Mouse (Mus musculus): ENCODE data around the gene Mpo. TPM values are rescaled to one million over a fixed set of nuclear protein-coding genes. Genes with fewer than 3 reads are reported as not detected.
A peak's percentile ranks its signal among the peaks of the same experiment; 100 is the strongest.

The Mpo gene
- 3.6 and 3.9 TPM in 2 replicates for polyA plus RNA-seq (2014; fragmentation: Nextera tagmentation; extraction: Ambion mirVana)

GRCm38 (mm10) chr11:87793460-87793859 is at the start of gene Mpo:
TSS of gene Mpo (plus strand) at chr11:87793581.
- H3K4me1 ChIP-seq (replicated peaks; ENCODE audit: control insufficient read depth, insufficient read depth, low read length), result peaks cover 5% of the 10 kb centered on the region; the same call in 1 of the 2 replicates
- DNase-seq (ENCODE audit: low spot score) (no peak), ATAC-seq (replicated peaks; ENCODE audit: low FRiP score) (no peak)
- no peak within 1 kb of the TSS for H3K4me3 ChIP-seq (ENCODE audit: low read depth, low read length)
- H3K9ac ChIP-seq (ENCODE audit: low read length), result no peak within 1 kb of the TSS
- no peaks in the 10 kb centered on the region for H3K9me3 ChIP-seq (ENCODE audit: control insufficient read depth, low read length)
- no peaks in the 10 kb centered on the region for H3K27me3 ChIP-seq (ENCODE audit: control insufficient read depth, insufficient read depth, low read length)
- 62% methylated on average over 3 of the region's 3 CpGs for WGBS
- H3K36me3 ChIP-seq (ENCODE audit: control insufficient read depth, insufficient read depth, low read length), result no peaks in the 10 kb centered on the region
- no peak within 1 kb of the TSS for H3K4me2 ChIP-seq (ENCODE audit: low read depth, low read length, severe bottlenecking)
- no peak within 1 kb of the TSS for H3K27ac ChIP-seq (ENCODE audit: low read depth, low read length)

- Histone ChIP-seq H3K9ac (ENCODE audit: low read length) (no peak overlapping the region), H3K4me2 (ENCODE audit: low read depth, low read length, severe bottlenecking) (no peak overlapping the region), H3K4me3 (ENCODE audit: low read depth, low read length) (no peak overlapping the region), H3K4me1 (replicated peaks; ENCODE audit: control insufficient read depth, insufficient read depth, low read length) (no peaks in the 10 kb centered on the region), H3K9me3 (ENCODE audit: control insufficient read depth, low read length) (no peaks in the 10 kb centered on the region), H3K27me3 (ENCODE audit: control insufficient read depth, insufficient read depth, low read length) (no peaks in the 10 kb centered on the region), H3K27ac (ENCODE audit: low read depth, low read length) (no peak overlapping the region), H3K36me3 (ENCODE audit: control insufficient read depth, insufficient read depth, low read length) (no peaks in the 10 kb centered on the region)
- WGBS, result 96% methylated on average over 3 of the region's 3 CpGs
- ATAC-seq (replicated peaks; ENCODE audit: low FRiP score), result no peak
- no peak for DNase-seq (ENCODE audit: low spot score)
Measured at GRCm38 (mm10) chr11:87743691-87744090, 49.7 kb upstream of the Mpo start.

- H3K36me3 ChIP-seq (ENCODE audit: control insufficient read depth, insufficient read depth, low read length), result no peaks in the 10 kb centered on the region
- WGBS, result 83% methylated on average over 4 of the region's 4 CpGs
Measured at GRCm38 (mm10) chr11:87744964-87745363, 48.4 kb upstream of the Mpo start.

GRCm38 (mm10) chr11:87745632-87746555 is 47.5 kb upstream of the Mpo start:
- no peaks in the 10 kb centered on the region for H3K27me3 ChIP-seq (ENCODE audit: control insufficient read depth, insufficient read depth, low read length)
- no peak overlapping the region for H3K27ac ChIP-seq (ENCODE audit: low read depth, low read length)
- no peak for DNase-seq (ENCODE audit: low spot score)
- H3K4me1 ChIP-seq (replicated peaks; ENCODE audit: control insufficient read depth, insufficient read depth, low read length), result no peaks in the 10 kb centered on the region
- no peak overlapping the region for H3K4me3 ChIP-seq (ENCODE audit: low read depth, low read length)
- no peak overlapping the region for H3K9ac ChIP-seq (ENCODE audit: low read length)
- H3K4me2 ChIP-seq (ENCODE audit: low read depth, low read length, severe bottlenecking), result no peak overlapping the region
- no peak for ATAC-seq (replicated peaks; ENCODE audit: low FRiP score)
- no peaks in the 10 kb centered on the region for H3K36me3 ChIP-seq (ENCODE audit: control insufficient read depth, insufficient read depth, low read length)
- 83% methylated on average over 9 of the region's 9 CpGs for WGBS
- H3K9me3 ChIP-seq (ENCODE audit: control insufficient read depth, low read length), result no peaks in the 10 kb centered on the region

More at GRCm38 (mm10) chr11:87744964-87745363, 48.4 kb upstream of the Mpo start:
- Histone ChIP-seq H3K4me2 (ENCODE audit: low read depth, low read length, severe bottlenecking) (no peak overlapping the region), H3K9ac (ENCODE audit: low read length) (no peak overlapping the region), H3K4me1 (replicated peaks; ENCODE audit: control insufficient read depth, insufficient read depth, low read length) (no peaks in the 10 kb centered on the region), H3K4me3 (ENCODE audit: low read depth, low read length) (no peak overlapping the region), H3K27me3 (ENCODE audit: control insufficient read depth, insufficient read depth, low read length) (no peaks in the 10 kb centered on the region), H3K27ac (ENCODE audit: low read depth, low read length) (no peak overlapping the region), H3K9me3 (ENCODE audit: control insufficient read depth, low read length) (no peaks in the 10 kb centered on the region)
- ATAC-seq (replicated peaks; ENCODE audit: low FRiP score) (no peak), DNase-seq (ENCODE audit: low spot score) (no peak)

- ATAC-seq (replicated peaks; ENCODE audit: low FRiP score) (no peak), DNase-seq (ENCODE audit: low spot score) (no peak)
- no peak overlapping the region for H3K4me2 ChIP-seq (ENCODE audit: low read depth, low read length, severe bottlenecking)
- no peaks in the 10 kb centered on the region for H3K27me3 ChIP-seq (ENCODE audit: control insufficient read depth, insufficient read depth, low read length)
- H3K4me3 ChIP-seq (ENCODE audit: low read depth, low read length), result no peak overlapping the region
- H3K27ac ChIP-seq (ENCODE audit: low read depth, low read length), result no peak overlapping the region
- H3K36me3 ChIP-seq (ENCODE audit: control insufficient read depth, insufficient read depth, low read length), result no peaks in the 10 kb centered on the region
- H3K4me1 ChIP-seq (replicated peaks; ENCODE audit: control insufficient read depth, insufficient read depth, low read length), result no peaks in the 10 kb centered on the region
- H3K9me3 ChIP-seq (ENCODE audit: control insufficient read depth, low read length), result no peaks in the 10 kb centered on the region
- 96% methylated on average over 4 of the region's 5 CpGs for WGBS
- no peak overlapping the region for H3K9ac ChIP-seq (ENCODE audit: low read length)
Measured at GRCm38 (mm10) chr11:87747312-87747711, 46.1 kb upstream of the Mpo start.

- no peaks in the 10 kb centered on the region for H3K36me3 ChIP-seq (ENCODE audit: control insufficient read depth, insufficient read depth, low read length)
- no peak overlapping the region for H3K4me3 ChIP-seq (ENCODE audit: low read depth, low read length)
- no peak overlapping the region for H3K27ac ChIP-seq (ENCODE audit: low read depth, low read length)
- H3K4me1 ChIP-seq (replicated peaks; ENCODE audit: control insufficient read depth, insufficient read depth, low read length), result no peaks in the 10 kb centered on the region
- DNase-seq (ENCODE audit: low spot score) (no peak), ATAC-seq (replicated peaks; ENCODE audit: low FRiP score) (no peak)
- 94% methylated on average over 7 of the region's 7 CpGs for WGBS
- H3K9me3 ChIP-seq (ENCODE audit: control insufficient read depth, low read length), result no peaks in the 10 kb centered on the region
- no peaks in the 10 kb centered on the region for H3K27me3 ChIP-seq (ENCODE audit: control insufficient read depth, insufficient read depth, low read length)
- H3K9ac ChIP-seq (ENCODE audit: low read length), result no peak overlapping the region
- H3K4me2 ChIP-seq (ENCODE audit: low read depth, low read length, severe bottlenecking), result no peak overlapping the region
Measured at GRCm38 (mm10) chr11:87747716-87748115, 45.7 kb upstream of the Mpo start.

GRCm38 (mm10) chr11:87748132-87749119 is 45.0 kb upstream of the Mpo start:
- Histone ChIP-seq H3K4me1 (replicated peaks; ENCODE audit: control insufficient read depth, insufficient read depth, low read length) (no peaks in the 10 kb centered on the region), H3K9me3 (ENCODE audit: control insufficient read depth, low read length) (no peaks in the 10 kb centered on the region), H3K36me3 (ENCODE audit: control insufficient read depth, insufficient read depth, low read length) (no peaks in the 10 kb centered on the region), H3K9ac (ENCODE audit: low read length) (no peak overlapping the region), H3K4me3 (ENCODE audit: low read depth, low read length) (no peak overlapping the region), H3K27ac (ENCODE audit: low read depth, low read length) (no peak overlapping the region), H3K4me2 (ENCODE audit: low read depth, low read length, severe bottlenecking) (no peak overlapping the region), H3K27me3 (ENCODE audit: control insufficient read depth, insufficient read depth, low read length) (no peaks in the 10 kb centered on the region)
- ATAC-seq (replicated peaks; ENCODE audit: low FRiP score) (no peak), DNase-seq (ENCODE audit: low spot score) (no peak)
- WGBS, result 41% methylated on average over 19 of the region's 19 CpGs

GRCm38 (mm10) chr11:87749192-87750042 is 44.0 kb upstream of the Mpo start:
- Histone ChIP-seq H3K36me3 (ENCODE audit: control insufficient read depth, insufficient read depth, low read length) (no peaks in the 10 kb centered on the region), H3K4me3 (ENCODE audit: low read depth, low read length) (no peak overlapping the region), H3K4me1 (replicated peaks; ENCODE audit: control insufficient read depth, insufficient read depth, low read length) (no peaks in the 10 kb centered on the region), H3K27ac (ENCODE audit: low read depth, low read length) (peak overlapping the region; percentile 9; the same call in 1 of the 2 replicates), H3K27me3 (ENCODE audit: control insufficient read depth, insufficient read depth, low read length) (no peaks in the 10 kb centered on the region), H3K4me2 (ENCODE audit: low read depth, low read length, severe bottlenecking) (no peak overlapping the region), H3K9ac (ENCODE audit: low read length) (no peak overlapping the region), H3K9me3 (ENCODE audit: control insufficient read depth, low read length) (no peaks in the 10 kb centered on the region)
- 66% methylated on average over 18 of the region's 18 CpGs for WGBS
- DNase-seq (ENCODE audit: low spot score) (no peak), ATAC-seq (replicated peaks; ENCODE audit: low FRiP score) (no peak)

Data from forebrain, embryonic 11.5 days (tissue).